Mouse (Mus musculus) kidney, postnatal 14 days (tissue): ENCODE measurements around the gene Senp7.
"Not testable (repeated sequence)": the region's sequence is repeated elsewhere in the genome, so short reads cannot be mapped to it uniquely, and the experiment has no call there.

Experiments
- DNase-seq: peaks from one replicate; pipeline ENCODE4 v3.0.0; 2022; ENCODE audit warnings: mixed read lengths

Gene Senp7

GRCm38 (mm10) chr16:56068523-56069070 lies 20.5 kb downstream of the Senp7 start:
- no peak for DNase-seq

GRCm38 (mm10) chr16:56071317-56072232 lies 23.4 kb downstream of the Senp7 start:
- DNase-seq = no peak

- no peak for DNase-seq
Measured at GRCm38 (mm10) chr16:56072533-56072932, 24.4 kb downstream of the Senp7 start.

- DNase-seq = not testable (repeated sequence)
Measured at GRCm38 (mm10) chr16:56073150-56073549, 25.0 kb downstream of the Senp7 start.

- no peak for DNase-seq
Measured at GRCm38 (mm10) chr16:56074122-56074521, 26.0 kb downstream of the Senp7 start.

- no peak for DNase-seq
Measured at GRCm38 (mm10) chr16:56074565-56074964, 26.4 kb downstream of the Senp7 start.

GRCm38 (mm10) chr16:56075222-56076111 lies 27.3 kb downstream of the Senp7 start:
- peak; percentile 90 for DNase-seq

- DNase-seq = no peak
Measured at GRCm38 (mm10) chr16:56076121-56076869, 28.2 kb downstream of the Senp7 start.

- no peak for DNase-seq
Measured at GRCm38 (mm10) chr16:56079419-56079818, 31.3 kb downstream of the Senp7 start.

- no peak for DNase-seq
Measured at GRCm38 (mm10) chr16:56081691-56082090, 33.6 kb downstream of the Senp7 start.

GRCm38 (mm10) chr16:56086336-56086735 lies 38.2 kb downstream of the Senp7 start:
- no peak for DNase-seq

GRCm38 (mm10) chr16:56090385-56090784 lies 42.2 kb downstream of the Senp7 start:
- DNase-seq = no peak

GRCm38 (mm10) chr16:56096401-56097018 lies 48.4 kb downstream of the Senp7 start:
- not testable (repeated sequence) for DNase-seq

GRCm38 (mm10) chr16:56115706-56116105 lies 67.6 kb downstream of the Senp7 start:
- DNase-seq = no peak

GRCm38 (mm10) chr16:56116155-56116554 lies 68.0 kb downstream of the Senp7 start:
- no peak for DNase-seq

GRCm38 (mm10) chr16:56117327-56118180 lies 69.4 kb downstream of the Senp7 start:
- DNase-seq = no peak

GRCm38 (mm10) chr16:56122517-56122916 lies 74.4 kb downstream of the Senp7 start:
- DNase-seq = no peak

- DNase-seq = no peak
Measured at GRCm38 (mm10) chr16:56124045-56124444, 75.9 kb downstream of the Senp7 start.

- DNase-seq = peak; percentile 16
Measured at GRCm38 (mm10) chr16:56131666-56132065, 83.5 kb downstream of the Senp7 start.

- DNase-seq = peak; percentile 43
Measured at GRCm38 (mm10) chr16:56134149-56134548, 86.0 kb downstream of the Senp7 start.

- not testable (repeated sequence) for DNase-seq
Measured at GRCm38 (mm10) chr16:56137672-56138071, 89.5 kb downstream of the Senp7 start.
